Mouse (Mus musculus) heart, adult 10 weeks (tissue): ENCODE measurements around the gene Nucb1. TPM values are rescaled to one million over a fixed set of nuclear protein-coding genes. Genes with fewer than 3 reads are reported as not detected.

Experiments used
- polyA plus RNA-seq: library from polyadenylated mRNA; stranded (reverse); fragments of 350-450 nt; fragmentation: Illumina TruSeq; extraction: RNeasy Lipid Tissue Mini Kit (QIAGEN cat#74804); gene quantifications from one replicate; pipeline ENCODE4 v1.2.3, GENCODE M21; 2014; ENCODE audit warnings: low read depth, low replicate concordance

Nucb1 gene
- polyA plus RNA-seq = 147 TPM

GRCm38 (mm10) chr7:45509912-45510787 lies at the start of gene Nucb1:
Gene Nucb1 (minus strand): TSS chr7:45510406.

GRCm38 (mm10) chr7:45554744-45555143 lies 44.5 kb upstream of the Nucb1 start, which contains the start of gene Hsd17b14:
Gene Hsd17b14 (plus strand): TSS chr7:45554893.

GRCm38 (mm10) chr7:45525809-45526473 lies 15.7 kb upstream of the Nucb1 start, which contains the start of the genes Ppp1r15a and Plekha4:
Gene Ppp1r15a (minus strand): TSS chr7:45526268.
Gene Plekha4 (plus strand): TSS chr7:45526330.

GRCm38 (mm10) chr7:45488293-45489204 lies 21.7 kb downstream of the Nucb1 start, which contains the start of gene Dhdh:
Gene Dhdh (minus strand): TSS chr7:45488805.

GRCm38 (mm10) chr7:45486761-45487415 lies 23.3 kb downstream of the Nucb1 start, which contains the start of gene Gm45808:
Gene Gm45808 (minus strand): TSS chr7:45486811.

GRCm38 (mm10) chr7:45481374-45481927 lies 28.8 kb downstream of the Nucb1 start, which contains the start of gene Tulp2:
Gene Tulp2 (plus strand): TSS chr7:45481877.

GRCm38 (mm10) chr7:45466283-45467089 lies 43.7 kb downstream of the Nucb1 start, which contains the start of gene Bax:
Gene Bax (minus strand): TSS chr7:45466898.

GRCm38 (mm10) chr7:45459564-45460140 lies 50.6 kb downstream of the Nucb1 start, which contains the start of gene Ftl1:
Gene Ftl1 (minus strand): TSS chr7:45459884.

Other genes with a start within 250 kb of the Nucb1 start
- not detected for gene Slc6a21, start 232.9 kb downstream of the Nucb1 start, polyA plus RNA-seq
- 31.0 TPM for gene Trpm4, start 176.6 kb downstream of the Nucb1 start, polyA plus RNA-seq
- 1,149 TPM for gene Hrc, start 175.1 kb downstream of the Nucb1 start, polyA plus RNA-seq
- gene Ppfia3, start 143.4 kb downstream of the Nucb1 start, polyA plus RNA-seq = 0.24 TPM
- 1.2 TPM for gene Lin7b, start 139.8 kb downstream of the Nucb1 start, polyA plus RNA-seq
- gene Snrnp70, start 114.7 kb downstream of the Nucb1 start, polyA plus RNA-seq = 154 TPM
- gene Kcna7, start 104.8 kb downstream of the Nucb1 start, polyA plus RNA-seq = 4.3 TPM
- gene Ntf5, start 96.7 kb downstream of the Nucb1 start, polyA plus RNA-seq = 0.24 TPM
- gene Lhb, start 89.6 kb downstream of the Nucb1 start, polyA plus RNA-seq = not detected
- 80.5 TPM for gene Gys1, start 75.6 kb downstream of the Nucb1 start, polyA plus RNA-seq
- 27.2 TPM for gene Ruvbl2, start 72.3 kb downstream of the Nucb1 start, polyA plus RNA-seq
- 688 TPM for gene Ftl1, start 50.5 kb downstream of the Nucb1 start, polyA plus RNA-seq
- 36.8 TPM for gene Bax, start 43.5 kb downstream of the Nucb1 start, polyA plus RNA-seq
- not detected for gene Tulp2, start 28.5 kb downstream of the Nucb1 start, polyA plus RNA-seq
- 1.7 TPM for gene Gm45808, start 23.6 kb downstream of the Nucb1 start, polyA plus RNA-seq
- 13.6 TPM for gene Dhdh, start 21.6 kb downstream of the Nucb1 start, polyA plus RNA-seq
- 41.3 TPM for gene Ppp1r15a, start 15.9 kb upstream of the Nucb1 start, polyA plus RNA-seq
- 3.6 TPM for gene Plekha4, start 15.9 kb upstream of the Nucb1 start, polyA plus RNA-seq
- not detected for gene Hsd17b14, start 44.5 kb upstream of the Nucb1 start, polyA plus RNA-seq
- gene Bcat2, start 59.7 kb upstream of the Nucb1 start, polyA plus RNA-seq = 137 TPM
- not detected for gene Fgf21, start 105.1 kb upstream of the Nucb1 start, polyA plus RNA-seq
- not detected for gene Fut1, start 106.9 kb upstream of the Nucb1 start, polyA plus RNA-seq
- 0.31 TPM for gene Izumo1, start 111.4 kb upstream of the Nucb1 start, polyA plus RNA-seq
- 16.5 TPM for gene Rasip1, start 117.1 kb upstream of the Nucb1 start, polyA plus RNA-seq
- 5.1 TPM for gene Mamstr, start 129.6 kb upstream of the Nucb1 start, polyA plus RNA-seq
- 1.1 TPM for gene Fut2, start 156.0 kb upstream of the Nucb1 start, polyA plus RNA-seq
- gene Ntn5, start 173.6 kb upstream of the Nucb1 start, polyA plus RNA-seq = not detected
- gene Sec1, start 184.0 kb upstream of the Nucb1 start, polyA plus RNA-seq = 0.47 TPM
- 8.2 TPM for gene Car11, start 189.4 kb upstream of the Nucb1 start, polyA plus RNA-seq
- 17.7 TPM for gene Dbp, start 194.7 kb upstream of the Nucb1 start, polyA plus RNA-seq
- gene Rpl18, start 205.1 kb upstream of the Nucb1 start, polyA plus RNA-seq = 502 TPM
- gene Sphk2, start 207.6 kb upstream of the Nucb1 start, polyA plus RNA-seq = 19.3 TPM
- gene Fam83e, start 210.8 kb upstream of the Nucb1 start, polyA plus RNA-seq = not detected
- not detected for gene Spaca4, start 215.4 kb upstream of the Nucb1 start, polyA plus RNA-seq